Mouse (Mus musculus) ovary, postnatal 36 days (tissue): ENCODE data around the gene Gm3336.

Source experiments
- DNase-seq: peaks from one replicate; pipeline ENCODE4 v3.0.0; 2022; ENCODE audit warnings: low spot score, mixed read lengths

The Gm3336 gene

DNA sequence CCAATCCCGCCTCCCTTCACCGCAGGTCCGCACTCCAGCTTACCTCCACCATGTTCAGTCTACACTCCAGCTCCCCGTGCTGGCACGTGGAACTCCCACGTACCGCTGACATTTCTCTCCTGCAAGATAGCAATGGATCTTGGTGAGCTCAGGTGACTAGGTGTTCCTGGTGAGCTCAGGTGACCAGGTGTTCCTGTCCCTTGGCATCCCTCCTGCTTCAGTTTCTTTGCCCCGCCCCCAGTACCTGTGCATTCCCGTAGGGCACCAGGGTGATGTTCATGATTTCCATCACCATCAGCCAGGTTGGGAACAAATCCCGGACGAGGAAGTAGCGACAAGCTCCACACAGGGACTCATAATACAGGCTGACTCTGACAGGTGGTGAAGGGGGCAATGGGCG, 46.3 kb downstream of the Gm3336 start:
- no peak for DNase-seq

GRCm38 (mm10) chr8:70765329-70765728, 47.0 kb downstream of the Gm3336 start:
- no peak for DNase-seq

- no peak for DNase-seq
Observed at GRCm38 (mm10) chr8:70765838-70766570, 47.7 kb downstream of the Gm3336 start.

DNA sequence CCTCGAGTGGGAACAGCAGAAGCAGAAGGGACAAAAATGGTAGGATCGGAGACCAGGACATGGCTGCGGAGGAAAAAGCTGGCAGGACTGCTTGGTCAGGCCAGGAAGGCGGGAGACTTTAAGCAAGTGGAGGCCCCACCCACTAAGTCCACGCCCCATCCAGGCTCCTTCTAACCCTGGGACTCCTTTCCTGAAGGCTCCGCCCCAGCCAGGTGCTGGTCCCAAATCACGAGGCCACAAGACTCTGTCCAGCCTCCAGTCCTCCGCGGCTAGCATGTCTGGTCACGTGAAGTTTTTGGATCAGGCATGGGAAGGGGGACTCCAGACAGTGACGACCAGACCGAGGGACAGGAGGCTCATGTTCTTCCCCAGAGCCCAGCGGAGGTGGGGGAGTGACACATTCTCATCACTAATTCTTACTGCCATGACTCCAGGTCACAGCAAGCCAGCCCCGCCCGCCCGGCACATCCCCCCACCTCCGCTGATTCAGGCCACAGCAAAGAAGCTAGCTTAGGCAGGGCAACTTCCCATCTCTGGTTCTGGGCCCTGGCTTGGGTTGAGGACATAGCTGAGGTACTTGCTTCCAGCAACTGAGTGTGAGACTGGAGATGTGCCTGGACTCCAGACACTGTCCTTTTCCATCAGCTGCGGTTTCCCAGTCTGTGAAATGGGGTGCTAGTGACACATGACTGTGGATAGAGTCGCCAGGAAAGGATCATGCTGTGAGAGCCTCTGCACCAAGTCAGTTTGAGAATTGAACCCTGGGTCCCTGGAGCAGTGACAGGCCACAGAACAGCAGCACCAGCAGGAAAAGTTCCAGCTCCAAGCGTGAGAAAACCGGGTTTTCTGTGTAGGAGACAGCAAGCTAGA, 48.5 kb downstream of the Gm3336 start:
- DNase-seq, result peak; percentile 75

GRCm38 (mm10) chr8:70767503-70767902, 49.2 kb downstream of the Gm3336 start:
- DNase-seq, result no peak

DNA sequence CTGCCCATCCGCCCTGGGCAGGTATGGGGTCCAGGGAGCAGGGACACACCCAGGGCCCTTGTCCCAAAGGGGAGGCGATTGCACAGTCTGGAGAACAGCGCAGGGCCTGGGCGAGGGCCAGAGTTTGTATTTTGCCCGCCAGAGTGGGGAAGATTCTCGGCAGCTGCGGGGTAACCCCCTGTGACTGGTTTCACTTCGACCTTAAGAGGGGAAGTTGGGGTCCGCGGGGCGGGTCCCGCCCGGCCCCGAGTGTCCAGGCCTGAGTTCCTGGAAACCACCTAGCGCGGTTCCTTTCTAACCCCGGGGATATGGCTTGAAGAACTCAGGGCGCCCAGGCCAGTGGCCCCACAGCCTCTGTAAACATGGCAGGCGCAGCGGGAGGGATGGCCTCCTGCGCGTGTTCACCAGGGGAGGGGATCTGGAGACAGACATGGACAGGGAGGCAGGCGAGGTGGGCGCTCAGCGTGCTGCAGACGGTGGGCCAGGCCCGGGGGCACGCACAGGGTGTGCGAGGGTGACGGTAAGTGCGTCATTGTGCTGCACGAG, 50.0 kb downstream of the Gm3336 start:
- DNase-seq, result no peak

DNA sequence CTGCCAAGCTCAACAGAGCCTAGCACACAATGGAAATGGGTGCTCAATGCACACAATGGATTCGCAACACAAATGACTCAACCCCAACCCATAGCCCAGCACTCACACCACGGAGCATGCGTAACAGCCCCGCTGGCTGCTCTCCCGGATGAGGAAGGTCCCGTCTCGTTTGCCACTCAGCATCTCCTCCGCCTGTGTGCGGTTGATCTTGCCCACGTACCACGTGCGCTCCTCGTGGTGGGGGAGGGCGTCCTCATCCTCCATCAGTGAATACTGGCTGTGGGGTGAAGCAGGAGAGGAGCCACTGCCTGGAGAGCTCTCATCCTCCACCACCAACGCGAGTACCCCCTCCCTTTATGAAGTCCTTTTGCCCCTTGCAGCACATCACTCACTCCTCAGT, 50.6 kb downstream of the Gm3336 start:
- DNase-seq, result no peak

DNA sequence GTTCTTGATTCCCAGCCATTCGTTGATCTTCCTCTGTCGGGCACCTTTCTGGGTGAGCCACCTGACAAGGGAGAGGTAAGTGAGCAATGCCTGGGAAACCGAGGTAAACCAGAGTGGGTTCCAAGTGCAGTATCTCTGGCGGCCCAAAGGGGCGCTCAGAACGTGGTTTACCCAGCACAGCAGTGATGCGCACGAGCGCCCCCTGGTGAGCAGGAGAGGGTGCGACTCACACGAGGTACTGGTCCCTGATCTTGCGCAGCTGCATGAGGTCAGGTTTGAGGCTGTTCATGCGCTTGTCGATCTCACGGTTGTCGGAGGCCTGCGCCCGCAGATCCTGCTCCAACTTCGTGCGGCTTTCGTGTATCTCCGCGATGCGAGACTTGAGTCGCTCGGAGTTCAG, 51.0 kb downstream of the Gm3336 start:
- DNase-seq, result peak; percentile 94

GRCm38 (mm10) chr8:70769858-70770257, 51.5 kb downstream of the Gm3336 start:
- DNase-seq, result no peak

- DNase-seq, result no peak
Observed at GRCm38 (mm10) chr8:70770748-70771147, 52.4 kb downstream of the Gm3336 start.

GRCm38 (mm10) chr8:70771217-70771616, 52.9 kb downstream of the Gm3336 start:
- DNase-seq, result no peak

DNA sequence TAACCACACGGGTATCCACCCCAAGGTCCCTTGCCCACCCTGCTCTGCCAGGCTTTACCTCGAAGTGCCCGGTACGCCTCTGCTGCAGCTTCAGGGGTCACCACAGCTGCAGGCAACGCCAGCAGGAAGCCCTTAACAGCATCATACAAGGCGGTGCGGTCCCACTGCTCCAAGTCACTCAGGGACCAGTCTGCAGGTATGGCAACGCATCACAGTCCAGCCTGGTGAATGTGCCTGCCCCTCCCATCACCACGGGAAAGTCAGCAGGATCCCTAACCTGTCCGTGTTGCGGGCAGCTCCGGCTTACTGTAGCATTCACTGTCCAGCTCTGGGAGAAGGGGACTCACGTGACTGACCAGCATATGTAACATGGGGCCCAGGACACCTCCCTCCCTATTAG, 53.7 kb downstream of the Gm3336 start:
- DNase-seq, result no peak
